Mouse (Mus musculus) kidney, embryonic 16.5 days (tissue): Measurements from ENCODE around the gene Rmdn2. TPM values are rescaled to one million over a fixed set of nuclear protein-coding genes. Genes with fewer than 3 reads are reported as not detected.

Experiments used
- ATAC-seq: fragments of 200-750 bp; cut with Nextera tagmentation; 2 replicates; pipeline ENCODE4 v1.8.0; 2017; ENCODE audit warnings: moderate TSS enrichment; ENCODE audit not compliant: low FRiP score, low TSS enrichment
- H3K27ac ChIP-seq: fragments of 300-500 bp; sonication (generic); 2 replicates; pipeline ENCODE4 v1.5.1; 2014; ENCODE audit warnings: low read length
- H3K27me3 ChIP-seq: fragments of 300-500 bp; sonication (generic); 2 replicates; pipeline ENCODE4 v1.6.1; 2014; ENCODE audit warnings: low read length, control low read depth, mixed read lengths; ENCODE audit not compliant: insufficient read depth
- H3K36me3 ChIP-seq: fragments of 300-500 bp; sonication (generic); 2 replicates; pipeline ENCODE4 v1.6.1; 2014; ENCODE audit warnings: low read length, control low read depth, mixed read lengths; ENCODE audit not compliant: insufficient read depth
- H3K4me1 ChIP-seq: fragments of 300-500 bp; sonication (generic); 2 replicates; pipeline ENCODE4 v1.6.1; 2014; ENCODE audit warnings: low read length, control low read depth, mixed read lengths; ENCODE audit not compliant: insufficient read depth
- H3K4me2 ChIP-seq: fragments of 300-500 bp; sonication (generic); replicated peaks from 2 replicates; pipeline ENCODE4 v1.6.1; 2014; ENCODE audit warnings: low read depth, low read length
- H3K4me3 ChIP-seq: fragments of 300-500 bp; sonication (generic); 2 replicates; pipeline ENCODE4 v1.5.1; 2014; ENCODE audit warnings: mild to moderate bottlenecking, low read length
- H3K9ac ChIP-seq: fragments of 300-500 bp; sonication (generic); replicated peaks from 2 replicates; pipeline ENCODE4 v1.6.1; 2014; ENCODE audit warnings: low read length
- H3K9me3 ChIP-seq: fragments of 300-500 bp; sonication (generic); 2 replicates; pipeline ENCODE4 v1.6.1; 2016; ENCODE audit warnings: low read length, control low read depth
- WGBS: fragments of 180-500 bp; shearing (Covaris S2); extraction: QIAGEN DNeasy Blood & Tissue Kit; methylation state at CpG from one replicate; pipeline ENCODE4 v1.1.7; 2014; 5-methylcytosine and 5-hydroxymethylcytosine counted together
- polyA plus RNA-seq: library from polyadenylated mRNA; unstranded; fragments of >200 nt; fragmentation: Nextera tagmentation; extraction: Ambion mirVana; gene quantifications from 2 replicates; pipeline ENCODE4 v1.2.1, GENCODE M21; 2015

The Rmdn2 gene
- polyA plus RNA-seq, 1 experiment from 2014 or later = 16.5 TPM

DNA sequence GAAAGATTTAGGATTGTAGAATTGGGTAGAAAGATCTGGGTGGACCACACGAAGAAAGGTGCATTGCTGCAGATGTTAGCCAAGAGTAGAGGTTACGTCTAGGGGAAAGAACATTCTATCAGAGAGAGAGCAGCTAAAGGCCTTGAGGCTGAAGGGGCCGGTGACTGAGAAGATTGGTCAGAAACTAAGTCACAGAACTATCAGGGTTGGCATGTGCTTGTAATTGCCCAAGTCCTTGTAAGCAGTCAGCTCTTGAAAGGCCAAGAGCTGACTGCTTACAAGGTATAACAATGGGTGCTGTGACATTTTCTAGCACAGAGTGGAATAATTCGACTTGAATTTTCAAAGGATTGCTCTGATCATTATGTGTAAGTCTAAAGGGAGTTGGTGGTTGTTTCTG lies 38.2 kb downstream of the Rmdn2 start:
- Histone ChIP-seq H3K4me1 (no peaks in the 10 kb centered on the region), H3K27ac (no peak overlapping the region), H3K27me3 (no peaks in the 10 kb centered on the region), H3K9ac (no peak overlapping the region), H3K4me2 (no peak overlapping the region), H3K36me3 (no peaks in the 10 kb centered on the region), H3K4me3 (no peak overlapping the region), H3K9me3 (no peaks in the 10 kb centered on the region)
- 87% methylated on average over 4 of the region's 4 CpGs for WGBS
- no peak for ATAC-seq

- H3K4me2 ChIP-seq = no peak overlapping the region
- H3K27me3 ChIP-seq = no peaks in the 10 kb centered on the region
- no peaks in the 10 kb centered on the region for H3K4me1 ChIP-seq
- no peaks in the 10 kb centered on the region for H3K9me3 ChIP-seq
- WGBS = 91% methylated on average over 5 of the region's 5 CpGs
- no peak overlapping the region for H3K9ac ChIP-seq
- H3K36me3 ChIP-seq = no peaks in the 10 kb centered on the region
- ATAC-seq = no peak
- no peak overlapping the region for H3K27ac ChIP-seq
- no peak overlapping the region for H3K4me3 ChIP-seq
Observed at GRCm38 (mm10) chr17:79650297-79650696, 38.6 kb downstream of the Rmdn2 start.

GRCm38 (mm10) chr17:79653171-79653570 lies 41.5 kb downstream of the Rmdn2 start:
- Histone ChIP-seq H3K4me3 (no peak overlapping the region), H3K9ac (no peak overlapping the region), H3K27ac (no peak overlapping the region), H3K27me3 (no peaks in the 10 kb centered on the region), H3K36me3 (no peaks in the 10 kb centered on the region), H3K4me1 (0 out of 2 replicates have a peak, but pooled peaks cover 6% of the 10 kb centered on the region), H3K9me3 (no peaks in the 10 kb centered on the region), H3K4me2 (no peak overlapping the region)
- 83% methylated on average over 1 of the region's 1 CpGs for WGBS
- no peak for ATAC-seq

DNA sequence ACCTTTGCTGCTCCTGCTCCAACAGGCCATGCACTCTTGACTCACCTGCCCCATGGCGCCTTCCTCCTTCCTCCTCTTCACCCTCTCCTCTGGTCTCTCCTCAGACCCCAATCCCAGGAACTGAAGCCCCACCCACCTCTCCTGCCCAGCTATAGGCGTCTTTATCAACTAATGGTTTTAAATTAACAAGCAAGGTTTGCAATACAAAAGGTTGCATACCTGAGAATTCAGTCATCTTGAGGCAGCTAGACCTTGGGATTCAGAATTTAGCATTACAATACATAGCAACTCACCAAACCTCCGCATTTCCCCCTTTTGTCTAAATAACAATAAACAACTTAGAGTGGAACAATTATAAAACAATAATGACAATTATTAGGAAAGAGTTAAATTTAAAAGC lies 42.5 kb downstream of the Rmdn2 start:
- no peaks in the 10 kb centered on the region for H3K9me3 ChIP-seq
- no peaks in the 10 kb centered on the region for H3K36me3 ChIP-seq
- H3K4me1 ChIP-seq = 0 out of 2 replicates have a peak, but pooled peaks cover 7% of the 10 kb centered on the region
- WGBS = 83% methylated on average over 3 of the region's 3 CpGs
- H3K9ac ChIP-seq = no peak overlapping the region
- ATAC-seq = no peak
- no peaks in the 10 kb centered on the region; the same call in 1 of the 2 replicates for H3K27me3 ChIP-seq
- H3K4me3 ChIP-seq = no peak overlapping the region
- no peak overlapping the region for H3K4me2 ChIP-seq
- no peak overlapping the region for H3K27ac ChIP-seq

- H3K27me3 ChIP-seq = no peaks in the 10 kb centered on the region; the same call in 1 of the 2 replicates
- WGBS = 17% methylated on average over 9 of the region's 9 CpGs
- peaks cover 9% of the 10 kb centered on the region; the same call in 1 of the 2 replicates for H3K4me1 ChIP-seq
- H3K36me3 ChIP-seq = no peaks in the 10 kb centered on the region
- no peaks in the 10 kb centered on the region for H3K9me3 ChIP-seq
- no peak overlapping the region for H3K4me2 ChIP-seq
- no peak overlapping the region for H3K9ac ChIP-seq
- H3K4me3 ChIP-seq = no peak overlapping the region
- peak; percentile 95 for ATAC-seq
- no peak overlapping the region for H3K27ac ChIP-seq
Observed at GRCm38 (mm10) chr17:79657785-79658184, 46.1 kb downstream of the Rmdn2 start.

GRCm38 (mm10) chr17:79658452-79658851 lies 46.8 kb downstream of the Rmdn2 start:
- H3K9ac ChIP-seq = no peak overlapping the region
- H3K27me3 ChIP-seq = no peaks in the 10 kb centered on the region; the same call in 1 of the 2 replicates
- H3K9me3 ChIP-seq = no peaks in the 10 kb centered on the region
- H3K27ac ChIP-seq = no peak overlapping the region
- H3K4me3 ChIP-seq = no peak overlapping the region
- H3K4me1 ChIP-seq = peaks cover 9% of the 10 kb centered on the region; the same call in 1 of the 2 replicates
- WGBS = 65% methylated on average over 3 of the region's 3 CpGs
- no peak for ATAC-seq
- H3K4me2 ChIP-seq = no peak overlapping the region
- no peaks in the 10 kb centered on the region for H3K36me3 ChIP-seq

- no peak overlapping the region for H3K27ac ChIP-seq
- H3K4me2 ChIP-seq = no peak overlapping the region
- 51% methylated on average over 8 of the region's 8 CpGs for WGBS
- ATAC-seq = no peak
- no peak overlapping the region for H3K9ac ChIP-seq
- H3K4me1 ChIP-seq = peaks cover 9% of the 10 kb centered on the region; the same call in 1 of the 2 replicates
- no peaks in the 10 kb centered on the region for H3K9me3 ChIP-seq
- no peaks in the 10 kb centered on the region; the same call in 1 of the 2 replicates for H3K27me3 ChIP-seq
- no peak overlapping the region for H3K4me3 ChIP-seq
- H3K36me3 ChIP-seq = no peaks in the 10 kb centered on the region
Observed at GRCm38 (mm10) chr17:79658863-79659262, 47.2 kb downstream of the Rmdn2 start.

- H3K4me1 ChIP-seq = peaks cover 9% of the 10 kb centered on the region; the same call in 1 of the 2 replicates
- no peaks in the 10 kb centered on the region for H3K9me3 ChIP-seq
- no peaks in the 10 kb centered on the region for H3K36me3 ChIP-seq
- H3K9ac ChIP-seq = no peak overlapping the region
- H3K27ac ChIP-seq = no peak overlapping the region
- H3K4me2 ChIP-seq = no peak overlapping the region
- no peak for ATAC-seq
- no peaks in the 10 kb centered on the region; the same call in 1 of the 2 replicates for H3K27me3 ChIP-seq
- 43% methylated on average over 7 of the region's 7 CpGs for WGBS
- H3K4me3 ChIP-seq = no peak overlapping the region
Observed at GRCm38 (mm10) chr17:79661387-79661786, 49.7 kb downstream of the Rmdn2 start.

DNA sequence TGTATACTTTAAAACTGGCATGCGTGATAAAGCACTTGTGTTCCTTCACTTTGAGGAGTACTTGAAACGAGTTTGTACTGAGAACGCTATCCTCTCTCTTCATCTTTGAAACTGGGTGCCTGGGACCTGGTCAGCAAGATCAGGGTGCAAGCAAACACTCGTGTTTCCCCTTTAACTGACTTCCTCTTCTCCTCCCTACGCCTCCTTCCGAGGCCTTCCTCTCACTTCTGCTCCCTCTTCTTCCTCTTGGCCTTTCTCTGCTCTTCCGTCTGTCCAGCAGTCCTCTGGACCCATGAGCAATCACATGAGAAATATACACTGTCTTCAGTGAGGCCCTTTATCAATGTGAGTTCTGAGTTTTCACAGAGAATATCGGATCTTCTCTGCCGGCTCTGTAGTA lies 50.2 kb downstream of the Rmdn2 start:
- no peaks in the 10 kb centered on the region; the same call in 1 of the 2 replicates for H3K27me3 ChIP-seq
- H3K9me3 ChIP-seq = no peaks in the 10 kb centered on the region
- 81% methylated on average over 9 of the region's 9 CpGs for WGBS
- H3K4me1 ChIP-seq = peaks cover 9% of the 10 kb centered on the region; the same call in 1 of the 2 replicates
- H3K27ac ChIP-seq = no peak overlapping the region
- no peak overlapping the region for H3K4me3 ChIP-seq
- H3K36me3 ChIP-seq = no peaks in the 10 kb centered on the region
- H3K4me2 ChIP-seq = no peak overlapping the region
- ATAC-seq = no peak
- no peak overlapping the region for H3K9ac ChIP-seq

DNA sequence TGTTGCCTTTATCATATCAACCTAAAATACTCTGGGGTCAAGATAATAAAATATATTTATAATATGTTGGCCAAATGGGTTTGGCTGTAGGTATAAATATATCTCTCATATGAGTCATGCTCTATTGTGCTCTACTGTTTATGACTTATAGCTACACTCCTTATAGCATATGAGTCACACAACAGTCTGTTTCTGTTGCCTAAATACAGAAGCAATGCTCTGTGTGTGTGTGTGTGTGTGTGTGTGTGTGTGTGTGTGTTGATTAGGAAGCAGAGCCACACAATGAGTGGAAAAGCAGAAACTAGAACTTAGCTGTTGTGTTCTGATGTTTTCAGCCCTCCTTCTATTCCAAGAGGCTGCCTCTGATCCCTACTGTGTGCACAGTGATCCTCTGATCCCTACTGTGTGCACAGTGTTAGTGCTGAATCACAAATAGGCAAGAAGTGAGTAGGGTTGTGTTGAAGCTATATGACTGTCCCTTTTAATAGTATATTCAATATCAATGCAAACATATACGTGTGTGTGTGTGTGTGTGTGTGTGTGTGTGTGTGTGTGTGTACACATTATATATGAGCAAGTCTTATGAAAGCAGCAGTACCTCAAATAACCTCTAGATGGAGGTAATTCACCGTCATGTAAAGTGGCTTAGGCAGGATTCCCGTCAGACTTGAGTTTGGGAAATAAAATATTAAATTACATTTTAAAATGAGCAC lies 51.9 kb downstream of the Rmdn2 start:
- peak; percentile 22; the same call in 1 of the 2 replicates for ATAC-seq
- H3K9me3 ChIP-seq = no peaks in the 10 kb centered on the region
- 23% methylated on average over 3 of the region's 3 CpGs for WGBS

More for the DNA sequence above, 51.9 kb downstream of the Rmdn2 start:
- no peak overlapping the region for H3K27ac ChIP-seq
- H3K9ac ChIP-seq = no peak overlapping the region
- peaks cover 6% of the 10 kb centered on the region for H3K4me1 ChIP-seq
- no peaks in the 10 kb centered on the region for H3K36me3 ChIP-seq
- no peaks in the 10 kb centered on the region; the same call in 1 of the 2 replicates for H3K27me3 ChIP-seq
- no peak overlapping the region for H3K4me2 ChIP-seq
- no peak overlapping the region for H3K4me3 ChIP-seq
